Mouse (Mus musculus) MEL (cell line): Measurements from ENCODE around the gene Snrpa. TPM values are rescaled to one million over a fixed set of nuclear protein-coding genes. Genes with fewer than 3 reads are reported as not detected.
A peak's percentile ranks its signal among the peaks of the same experiment; 100 is the strongest.

Experiments
- DNase-seq: peaks from one replicate; pipeline ENCODE4 v3.0.0; 2011; ENCODE audit warnings: low read depth, low spot score
- H3K27ac ChIP-seq: 2 replicates; pipeline ENCODE4 v1.5.1; 2012; ENCODE audit warnings: low read depth, mild to moderate bottlenecking, control low read depth, low read length, moderate library complexity; ENCODE audit not compliant: control insufficient read depth
- H3K27me3 ChIP-seq, 2 experiments: fragments of 150-350 bp in 1 of 2; sonication (generic) in 1 of 2; 2 replicates each; pipeline ENCODE4 v1.6.1; 2012; ENCODE audit warnings: low read length in 2 of 2, mild to moderate bottlenecking in 2 of 2, improper control_type of control experiment in 1 of 2, moderate library complexity in 1 of 2; ENCODE audit not compliant: insufficient read depth in 2 of 2, control insufficient read depth in 1 of 2
- H3K36me3 ChIP-seq, 2 experiments: 2 replicates each; pipeline ENCODE4 v1.6.1; 2012 to 2014; ENCODE audit warnings: low read length in 2 of 2, improper control_type of control experiment in 1 of 2, inconsistent platforms in 1 of 2, mild to moderate bottlenecking in 1 of 2; ENCODE audit not compliant: insufficient read depth in 2 of 2, control insufficient read depth in 1 of 2
- H3K4me1 ChIP-seq, 2 experiments: fragments of 150-350 bp in 1 of 2; sonication (generic) in 1 of 2; 2 replicates each; pipeline ENCODE4 v1.6.1; 2012; ENCODE audit warnings: low read length in 2 of 2, improper control_type of control experiment in 1 of 2, mild to moderate bottlenecking in 1 of 2; ENCODE audit not compliant: insufficient read depth in 2 of 2, control insufficient read depth in 1 of 2
- H3K4me3 ChIP-seq, 2 experiments: fragments of 150-350 bp in 1 of 2; sonication (generic) in 1 of 2; 2 replicates each; pipeline ENCODE4 v1.5.1; 2012; ENCODE audit warnings: low read depth in 2 of 2, low read length in 2 of 2, mild to moderate bottlenecking in 2 of 2, moderate library complexity in 2 of 2, control low read depth in 1 of 2, improper control_type of control experiment in 1 of 2; ENCODE audit not compliant: control insufficient read depth in 1 of 2, insufficient read depth in 1 of 2
- H3K79me2 ChIP-seq: 2 replicates; pipeline ENCODE4 v1.6.1; 2012; ENCODE audit warnings: mild to moderate bottlenecking, low read length, moderate library complexity; ENCODE audit not compliant: control insufficient read depth, poor library complexity, insufficient read depth
- H3K9ac ChIP-seq: 2 replicates; pipeline ENCODE4 v1.6.1; 2012; ENCODE audit warnings: low read depth, mild to moderate bottlenecking, control low read depth, low read length, moderate library complexity; ENCODE audit not compliant: control insufficient read depth, poor library complexity, severe bottlenecking
- H3K9me3 ChIP-seq: fragments of 150-350 bp; sonication (generic); replicated peaks from 2 replicates; pipeline ENCODE4 v1.6.1; 2012; ENCODE audit warnings: mild to moderate bottlenecking, low read length, improper control_type of control experiment, moderate library complexity; ENCODE audit not compliant: insufficient read depth
- BHLHE40 ChIP-seq: IDR thresholded peaks from 2 replicates; pipeline ENCODE4 v1.6.1; 2012; ENCODE audit warnings: low read depth, mild to moderate bottlenecking, inconsistent platforms, low read length, improper control_type of control experiment, borderline replicate concordance
- CHD1 ChIP-seq: IDR thresholded peaks from 2 replicates; pipeline ENCODE4 v1.6.1; 2012; ENCODE audit warnings: low read depth, mild to moderate bottlenecking, inconsistent platforms, low read length, improper control_type of control experiment
- CHD2 ChIP-seq: IDR thresholded peaks from 2 replicates; pipeline ENCODE4 v1.6.1; 2011; ENCODE audit warnings: low read length, improper control_type of control experiment
- CTCF ChIP-seq, 3 experiments: IDR thresholded peaks in 2 of 3; conservative IDR thresholded peaks in 1 of 3; 2 replicates each; pipeline ENCODE4 v1.5.1; 2011 to 2012; ENCODE audit warnings: low read length in 3 of 3, low read depth in 2 of 3, mild to moderate bottlenecking in 2 of 3, improper control_type of control experiment in 1 of 3, inconsistent platforms in 1 of 3, mixed read lengths in 1 of 3, moderate library complexity in 1 of 3; ENCODE audit not compliant: control insufficient read depth in 1 of 3, insufficient read depth in 1 of 3, poor library complexity in 1 of 3, severe bottlenecking in 1 of 3
- E2F4 ChIP-seq: IDR thresholded peaks from 2 replicates; pipeline ENCODE4 v1.6.1; 2011; ENCODE audit warnings: low read depth, low read length, improper control_type of control experiment, borderline replicate concordance
- ELF1 ChIP-seq: IDR thresholded peaks from 2 replicates; pipeline ENCODE4 v1.6.1; 2014; ENCODE audit warnings: low read depth, mild to moderate bottlenecking, inconsistent platforms, low read length, improper control_type of control experiment, moderate library complexity
- EP300 ChIP-seq, 2 experiments: IDR thresholded peaks; 2 replicates each; pipeline ENCODE4 v1.6.1; 2011; ENCODE audit warnings: improper control_type of control experiment in 2 of 2, low read length in 2 of 2, low read depth in 1 of 2, mild to moderate bottlenecking in 1 of 2
- ETS1 ChIP-seq: IDR thresholded peaks from 2 replicates; pipeline ENCODE4 v1.6.1; 2012; ENCODE audit warnings: low read depth, mild to moderate bottlenecking, inconsistent platforms, low read length, improper control_type of control experiment, moderate library complexity
- GABPA ChIP-seq: IDR thresholded peaks from 2 replicates; pipeline ENCODE4 v1.6.1; 2012; ENCODE audit warnings: low read depth, mild to moderate bottlenecking, inconsistent platforms, low read length, improper control_type of control experiment, moderate library complexity
- GATA1 ChIP-seq: IDR thresholded peaks from 2 replicates; pipeline ENCODE4 v1.6.1; 2011; ENCODE audit warnings: low read depth, low read length, improper control_type of control experiment
- HCFC1 ChIP-seq: IDR thresholded peaks from 2 replicates; pipeline ENCODE4 v1.6.1; 2012; ENCODE audit warnings: low read depth, mild to moderate bottlenecking, inconsistent platforms, low read length, improper control_type of control experiment, moderate library complexity
- JUND ChIP-seq: IDR thresholded peaks from 2 replicates; pipeline ENCODE4 v1.6.1; 2011; ENCODE audit warnings: low read depth, mild to moderate bottlenecking, improper control_type of control experiment, low read length
- KAT2A ChIP-seq: conservative IDR thresholded peaks from 2 replicates; pipeline ENCODE4 v1.6.1; 2012; ENCODE audit warnings: low read depth, low read length, improper control_type of control experiment, inconsistent platforms
- MAFK ChIP-seq: IDR thresholded peaks from 2 replicates; pipeline ENCODE4 v1.6.1; 2011; ENCODE audit warnings: low read depth, mild to moderate bottlenecking, low read length, improper control_type of control experiment, borderline replicate concordance
- MAX ChIP-seq: IDR thresholded peaks from 2 replicates; pipeline ENCODE4 v1.6.1; 2011; ENCODE audit warnings: low read length, improper control_type of control experiment
- MAZ ChIP-seq: IDR thresholded peaks from 2 replicates; pipeline ENCODE4 v1.6.1; 2012; ENCODE audit warnings: low read depth, mild to moderate bottlenecking, inconsistent platforms, low read length, improper control_type of control experiment
- MEF2A ChIP-seq: IDR thresholded peaks from 2 replicates; pipeline ENCODE4 v1.6.1; 2014; ENCODE audit warnings: low read depth, mild to moderate bottlenecking, inconsistent platforms, low read length, improper control_type of control experiment; ENCODE audit not compliant: poor library complexity, insufficient replicate concordance, severe bottlenecking; ENCODE audit errors: extremely low read depth
- MXI1 ChIP-seq: IDR thresholded peaks from 2 replicates; pipeline ENCODE4 v1.6.1; 2011; ENCODE audit warnings: mild to moderate bottlenecking, low read depth, low read length, improper control_type of control experiment
- MYB ChIP-seq: IDR thresholded peaks from 2 replicates; pipeline ENCODE4 v1.6.1; 2011; ENCODE audit warnings: mild to moderate bottlenecking, low read depth, low read length, improper control_type of control experiment
- MYC ChIP-seq: IDR thresholded peaks from 2 replicates; pipeline ENCODE4 v1.6.1; 2011; ENCODE audit warnings: low read depth, mild to moderate bottlenecking, low read length, improper control_type of control experiment, moderate library complexity
- POLR2A ChIP-seq, 2 experiments: IDR thresholded peaks; 2 replicates each; pipeline ENCODE4 v1.6.1; 2011 to 2012; ENCODE audit warnings: low read length in 2 of 2, mild to moderate bottlenecking in 2 of 2, control low read depth in 1 of 2, improper control_type of control experiment in 1 of 2, low read depth in 1 of 2, moderate library complexity in 1 of 2; ENCODE audit not compliant: control insufficient read depth in 1 of 2, insufficient read depth in 1 of 2, poor library complexity in 1 of 2
- POLR2AphosphoS2 ChIP-seq: IDR thresholded peaks from 2 replicates; pipeline ENCODE4 v1.6.1; 2011; ENCODE audit warnings: low read length, improper control_type of control experiment
- POLR2AphosphoS5 ChIP-seq: IDR thresholded peaks from 2 replicates; pipeline ENCODE4 v1.6.1; 2012; ENCODE audit warnings: low read depth, borderline replicate concordance, mild to moderate bottlenecking, inconsistent platforms, low read length, moderate library complexity, mixed read lengths
- SIN3A ChIP-seq: IDR thresholded peaks from 2 replicates; pipeline ENCODE4 v1.6.1; 2012; ENCODE audit warnings: low read length, improper control_type of control experiment, inconsistent platforms
- SMC3 ChIP-seq: IDR thresholded peaks from 2 replicates; pipeline ENCODE4 v1.6.1; 2011; ENCODE audit warnings: low read depth, low read length, improper control_type of control experiment
- TAL1 ChIP-seq: IDR thresholded peaks from 2 replicates; pipeline ENCODE4 v1.6.1; 2012; ENCODE audit warnings: mild to moderate bottlenecking, inconsistent platforms, low read length, moderate library complexity, mixed read lengths
- TBP ChIP-seq: IDR thresholded peaks from 2 replicates; pipeline ENCODE4 v1.8.0; 2011; ENCODE audit warnings: low read depth, low read length, improper control_type of control experiment
- TCF12 ChIP-seq: IDR thresholded peaks from 2 replicates; pipeline ENCODE4 v1.6.1; 2014; ENCODE audit warnings: low read depth, mild to moderate bottlenecking, inconsistent platforms, low read length, improper control_type of control experiment, moderate library complexity
- UBTF ChIP-seq: IDR thresholded peaks from 2 replicates; pipeline ENCODE4 v1.6.1; 2012; ENCODE audit warnings: low read depth, mild to moderate bottlenecking, inconsistent platforms, low read length, improper control_type of control experiment, moderate library complexity, borderline replicate concordance; ENCODE audit not compliant: insufficient read depth
- USF1 ChIP-seq: IDR thresholded peaks from 2 replicates; pipeline ENCODE4 v1.6.1; 2014; ENCODE audit warnings: low read depth, mild to moderate bottlenecking, inconsistent platforms, low read length, improper control_type of control experiment, moderate library complexity
- USF2 ChIP-seq, 2 experiments: IDR thresholded peaks; 2 replicates each; pipeline ENCODE4 v1.6.1; 2011 to 2012; ENCODE audit warnings: improper control_type of control experiment in 2 of 2, low read length in 2 of 2, borderline replicate concordance in 1 of 2, inconsistent platforms in 1 of 2, low read depth in 1 of 2, mild to moderate bottlenecking in 1 of 2; ENCODE audit not compliant: insufficient read depth in 1 of 2
- ZC3H11A ChIP-seq: IDR thresholded peaks from 2 replicates; pipeline ENCODE4 v1.6.1; 2012; ENCODE audit warnings: low read depth, mild to moderate bottlenecking, inconsistent platforms, low read length, improper control_type of control experiment
- ZKSCAN1 ChIP-seq: IDR thresholded peaks from 2 replicates; pipeline ENCODE4 v1.6.1; 2012; ENCODE audit warnings: low read depth, mild to moderate bottlenecking, inconsistent platforms, low read length, improper control_type of control experiment, moderate library complexity
- ZMIZ1 ChIP-seq: IDR thresholded peaks from 2 replicates; pipeline ENCODE4 v1.6.1; 2012; ENCODE audit warnings: low read depth, mild to moderate bottlenecking, inconsistent platforms, low read length, improper control_type of control experiment, moderate library complexity
- polyA plus RNA-seq, 2 experiments: library from polyadenylated mRNA; stranded (reverse) in 1 of 2; unstranded in 1 of 2; fragments of >175 nt in 1 of 2; fragments of >200 nt in 1 of 2; gene quantifications; 2 replicates each; pipeline versions ENCODE4 v1.2.1 to v1.2.4; 2012; ENCODE audit warnings: low replicate concordance in 2 of 2, low read depth in 1 of 2; ENCODE audit not compliant: insufficient read length in 2 of 2, insufficient read depth in 1 of 2, missing spikeins in 1 of 2
- total RNA-seq: library from RNA; depleted of rRNA; stranded (reverse); fragments of 300-350 nt; gene quantifications from 2 replicates; pipeline ENCODE4 v1.2.3, GENCODE M21; 2012

The Snrpa gene
- total and polyA plus RNA-seq, 3 experiments: 128 to 310 TPM; not detected in 1

DNA sequence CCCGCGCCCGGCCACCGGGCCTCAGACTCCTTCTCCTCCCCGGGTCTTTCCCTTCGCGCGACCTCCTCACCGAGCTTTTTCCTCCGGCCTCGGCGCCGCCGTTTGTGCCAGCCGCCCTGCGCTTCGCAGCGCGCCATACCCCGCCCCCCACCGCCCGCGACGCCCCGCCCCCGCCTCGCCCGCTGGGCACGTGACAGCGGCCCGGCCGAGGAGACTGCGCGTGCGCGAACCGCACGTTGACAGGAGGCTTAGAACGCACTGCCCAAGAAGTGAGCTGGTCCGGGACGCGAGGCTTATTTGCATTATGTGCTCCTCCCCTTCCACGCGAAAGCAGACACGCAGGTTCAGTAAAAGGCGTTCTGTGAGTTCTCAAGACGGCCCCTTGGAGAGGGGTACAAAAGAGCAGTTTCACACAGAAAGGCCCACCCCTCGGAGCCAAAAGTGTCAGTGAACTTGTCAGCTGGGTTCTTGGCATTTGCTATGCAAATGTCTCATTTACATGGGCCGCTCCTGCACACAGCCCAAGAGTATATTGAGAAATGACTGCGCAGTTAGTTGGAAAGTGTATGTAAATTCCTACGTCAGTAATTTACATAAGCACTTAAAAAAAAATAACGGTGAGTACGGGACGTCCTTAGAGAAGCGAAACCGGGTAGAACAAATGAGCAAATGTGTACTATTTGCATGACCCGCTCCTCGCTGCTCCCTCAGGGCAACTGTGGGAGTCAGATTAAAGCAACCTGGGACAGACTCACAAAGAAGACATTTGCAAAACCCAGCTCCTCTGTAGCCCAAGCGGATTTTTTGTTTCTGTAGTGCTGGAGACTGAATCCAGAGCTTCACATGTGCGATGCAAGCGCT lies 29.2 kb downstream of the Snrpa start, which contains the start of gene Egln2:
TSS of gene Egln2 (minus strand) at position 189 of the 861 bp plus-strand sequence.
- peaks cover 7 to 10% of the 10 kb centered on the region in 2 experiments; a peak in 3 of 4 replicates for H3K4me1 ChIP-seq
- H3K36me3 ChIP-seq: peaks cover 0 to 3% of the 10 kb centered on the region in 2 experiments; a peak in 1 of 4 replicates
- TF ChIP-seq ETS1 (peak; percentile 82), MAZ (no peak; the same call in none of the 2 replicates), GABPA (no peak), MEF2A (no peak), UBTF (no peak), ELF1 (0 out of 2 replicates have a peak, but pooled peaks have one; percentile 5), MAX (peak; percentile 85), GATA1 (no peak), ZMIZ1 (peak; percentile 53; the same call in 1 of the 2 replicates), CHD2 (no peak; the same call in 1 of the 2 replicates), CHD1 (no peak), JUND (no peak), HCFC1 (peak; percentile 59), TBP (peak; percentile 90), KAT2A (0 out of 2 replicates have a peak, but pooled peaks have one; percentile 33), ZKSCAN1 (0 out of 2 replicates have a peak, but pooled peaks have one; percentile 33), SMC3 (no peak), MXI1 (peak; percentile 91), MYC (no peak; the same call in 1 of the 2 replicates), SIN3A (peak; percentile 90), MYB (peak; percentile 74; the same call in 1 of the 2 replicates), POLR2AphosphoS2 (peak; percentile 84; the same call in 1 of the 2 replicates), TAL1 (no peak), E2F4 (no peak), POLR2A (IDR thresholded peaks at IDR 0.05; ENCODE audit: control insufficient read depth in 1 of 2, insufficient read depth in 1 of 2, low read depth in 1 of 2, low read length in 2 of 2, poor library complexity in 1 of 2) (peak; percentile 74 to 87), ZC3H11A (no peak), BHLHE40 (peak; percentile 91), USF2 (IDR thresholded peaks at IDR 0.05; ENCODE audit: borderline replicate concordance in 1 of 2, insufficient read depth in 1 of 2, low read depth in 1 of 2, low read length in 2 of 2) (peak in 1 of 2 experiments; percentile 70; a peak in 2 of 4 replicates), USF1 (peak; percentile 94), POLR2AphosphoS5 (no peak), CTCF (IDR thresholded peaks at IDR 0.05 in 2 of 3, conservative IDR thresholded peaks at IDR 0.05 in 1 of 3; ENCODE audit: control insufficient read depth in 1 of 3, insufficient read depth in 1 of 3, low read depth in 2 of 3, low read length in 3 of 3, poor library complexity in 1 of 3, severe bottlenecking in 1 of 3) (no peak), MAFK (no peak), TCF12 (no peak), EP300 (IDR thresholded peaks at IDR 0.05; ENCODE audit: low read depth in 1 of 2, low read length in 2 of 2) (peak in 1 of 2 experiments; percentile 38; a peak in 2 of 4 replicates)

More for the DNA sequence above, 29.2 kb downstream of the Snrpa start, which contains the start of gene Egln2:
- H3K9me3 ChIP-seq: no peaks in the 10 kb centered on the region
- H3K27ac ChIP-seq: peak within 1 kb of the TSS; percentile 96
- DNase-seq: peak; percentile 96
- peaks cover 11% of the 10 kb centered on the region for H3K79me2 ChIP-seq
- peak within 1 kb of the TSS; percentile 90 to 94 for H3K4me3 ChIP-seq
- no peaks in the 10 kb centered on the region for H3K27me3 ChIP-seq
- H3K9ac ChIP-seq: peak within 1 kb of the TSS; percentile 90
